Mouse (Mus musculus) retina, postnatal 7 days (tissue): ENCODE results near the gene Ttll13.

Source experiments
- DNase-seq: peaks from one replicate; pipeline ENCODE4 v3.0.0-alpha.2; 2012; ENCODE audit warnings: low read depth, low spot score

The Ttll13 gene

DNA sequence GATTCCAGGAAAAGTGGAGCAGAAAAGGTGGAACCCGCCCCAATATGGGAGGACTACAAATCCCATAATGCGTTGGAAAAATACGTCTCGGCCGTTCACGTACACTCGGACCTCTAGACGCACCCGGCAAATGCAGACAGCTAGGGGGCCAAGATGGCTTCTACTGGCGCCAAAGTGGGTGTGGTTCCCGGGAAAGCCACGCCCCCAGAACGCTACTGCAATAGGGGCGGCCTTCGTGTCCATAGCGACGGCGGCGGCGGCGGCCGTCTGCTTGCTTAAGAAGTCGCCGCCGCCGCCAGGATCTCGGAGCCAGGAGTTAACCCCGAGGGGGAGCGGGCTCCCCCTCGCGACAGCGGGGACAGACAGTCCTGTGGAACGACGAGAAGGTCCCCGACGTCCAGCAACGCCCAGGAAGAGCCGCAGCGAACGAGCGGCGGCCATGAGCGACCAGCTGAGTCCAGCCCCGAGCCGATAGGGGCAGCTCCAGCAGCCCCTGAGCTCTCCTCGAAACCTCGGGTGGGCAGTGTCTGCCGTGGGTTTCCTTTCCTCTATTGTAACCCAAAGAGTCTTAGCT lies at the start of gene Ttll13:
Gene Ttll13, plus strand, starts transcription at position 229 of the 574 bp plus-strand sequence.
- DNase-seq = peak; percentile 97

DNA sequence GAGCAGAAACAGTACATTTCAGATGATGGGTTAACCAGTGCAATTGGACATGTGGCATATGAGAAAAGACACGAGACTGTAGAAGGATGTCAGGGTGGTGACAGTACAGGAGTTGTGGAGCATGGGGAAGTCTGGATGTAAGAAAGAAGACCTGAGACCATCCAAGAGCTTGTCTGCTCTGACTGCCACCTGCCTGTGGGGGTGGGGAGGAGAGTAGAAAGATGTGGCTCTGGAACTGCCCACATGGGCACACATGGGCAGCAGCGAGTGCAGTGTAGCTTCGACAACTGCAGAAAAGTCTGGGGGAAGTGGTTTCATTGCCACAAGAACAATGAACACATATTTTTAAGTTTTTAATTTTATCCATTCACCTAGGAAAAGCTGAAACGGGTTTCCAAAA lies 48.8 kb upstream of the Ttll13 start:
- DNase-seq = no peak

DNA sequence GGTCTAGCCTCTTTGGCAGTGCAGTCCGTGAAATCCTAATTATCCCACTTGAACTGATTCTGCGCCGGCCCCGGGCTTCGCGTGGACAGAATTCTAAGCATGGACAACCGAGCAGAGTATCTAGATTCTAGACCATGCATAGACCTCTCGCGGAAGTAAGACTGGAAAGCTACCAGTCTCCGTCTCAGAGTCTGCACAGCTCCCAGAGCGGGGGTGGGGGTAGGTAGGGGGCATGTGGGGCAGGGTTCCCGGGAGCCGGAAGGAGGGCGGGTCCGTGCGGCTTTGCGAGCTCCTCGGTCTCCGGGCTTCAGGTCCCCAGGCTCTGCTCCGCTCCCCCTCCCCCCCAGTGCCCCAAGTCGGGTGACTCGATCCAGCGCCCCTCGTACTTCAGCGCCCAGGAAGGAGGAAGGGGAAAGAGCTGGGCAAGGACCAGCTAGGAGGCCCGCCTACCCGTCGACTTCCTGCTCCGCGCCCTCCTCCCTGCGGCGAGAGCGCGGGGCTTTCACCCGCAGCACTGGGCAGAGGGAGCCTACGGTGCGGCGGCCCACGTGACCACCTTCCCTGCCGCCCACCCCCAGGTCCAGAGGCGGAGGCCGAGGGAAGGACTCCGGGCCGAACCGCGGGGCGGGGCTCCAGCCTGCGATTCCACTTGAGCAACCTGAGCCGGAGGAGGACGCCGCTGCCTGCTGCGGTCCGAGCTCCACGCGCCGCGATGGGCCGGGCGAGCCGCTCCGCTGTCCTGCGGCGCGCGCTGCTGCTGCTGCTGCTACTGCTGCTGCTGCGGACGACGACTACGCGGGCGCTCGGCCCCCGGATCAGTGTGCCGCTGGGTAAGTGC lies 48.0 kb upstream of the Ttll13 start:
- DNase-seq = peak; percentile 65

DNA sequence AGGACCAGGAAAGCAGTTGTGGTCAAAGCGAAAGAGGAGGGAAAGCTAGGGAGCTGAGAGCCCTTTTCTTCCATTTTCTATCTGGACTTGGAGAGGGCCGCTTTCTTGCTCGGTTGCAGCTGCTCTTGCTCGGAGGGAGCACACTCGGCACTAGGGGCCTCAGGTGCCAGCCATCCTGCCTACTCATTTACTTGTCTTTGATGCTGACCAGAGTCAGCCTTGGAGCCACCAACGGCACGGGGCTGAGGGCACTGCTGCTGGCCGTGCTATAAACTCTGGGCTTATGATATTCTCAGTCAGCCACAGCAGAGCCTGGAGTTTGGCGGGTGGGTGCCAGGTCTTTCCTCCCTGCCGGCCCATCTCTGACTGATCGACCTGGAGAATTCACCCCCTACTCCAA lies 47.3 kb upstream of the Ttll13 start:
- no peak for DNase-seq

DNA sequence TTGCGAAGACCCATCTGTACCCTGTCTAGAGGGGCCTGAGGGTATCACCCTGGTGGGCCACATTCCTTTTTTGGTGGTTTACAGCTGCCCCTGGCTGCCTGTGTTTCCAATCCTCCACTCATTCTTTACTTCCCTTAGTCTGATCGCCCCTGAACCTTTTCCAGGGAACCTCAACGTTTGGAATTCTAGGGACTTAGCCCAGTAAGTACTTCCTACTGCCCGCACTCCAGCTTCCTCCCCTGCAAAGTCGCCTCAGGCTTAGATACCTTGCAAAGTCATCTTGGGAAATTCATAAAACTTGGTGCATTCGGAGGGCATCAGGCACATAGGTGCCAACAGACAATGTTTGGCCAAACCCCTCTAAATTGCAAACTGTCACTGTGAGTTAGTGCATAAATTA lies 46.9 kb upstream of the Ttll13 start:
- DNase-seq = no peak

DNA sequence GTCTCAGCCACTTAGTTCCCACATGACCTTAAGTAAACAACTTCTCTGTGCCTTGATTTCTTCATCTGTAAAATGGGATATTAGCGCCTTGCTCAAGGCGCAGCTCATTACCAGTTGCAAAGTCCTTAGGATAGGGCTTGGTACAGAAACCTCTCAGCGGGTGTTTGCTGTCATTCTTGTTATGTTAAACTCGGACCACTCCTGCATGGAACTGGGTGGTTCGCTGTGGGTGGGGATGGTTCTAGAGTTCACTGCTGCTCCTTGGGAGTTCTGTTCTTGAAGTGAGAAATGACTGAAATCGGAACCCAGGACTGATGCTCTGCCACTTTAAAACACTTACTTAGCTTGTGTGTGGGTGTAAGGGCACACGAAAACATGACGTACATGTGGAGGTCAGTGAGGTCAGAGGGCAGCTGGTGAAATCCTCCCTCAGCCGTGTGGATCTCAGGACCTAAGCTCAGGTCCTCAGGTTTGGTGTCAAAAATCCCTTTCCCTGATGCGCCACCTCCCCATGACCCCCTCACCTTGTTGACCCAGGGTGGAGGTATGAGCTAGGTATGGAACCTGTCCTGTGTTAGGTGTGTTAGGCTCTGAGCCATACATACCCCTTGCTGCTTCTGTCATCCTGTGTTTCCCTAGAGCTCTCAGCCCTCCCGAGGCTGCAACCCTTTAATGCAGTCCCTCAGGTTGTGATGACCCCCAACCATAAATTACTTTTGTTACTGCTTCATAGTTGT lies 46.2 kb upstream of the Ttll13 start:
- DNase-seq = no peak

DNA sequence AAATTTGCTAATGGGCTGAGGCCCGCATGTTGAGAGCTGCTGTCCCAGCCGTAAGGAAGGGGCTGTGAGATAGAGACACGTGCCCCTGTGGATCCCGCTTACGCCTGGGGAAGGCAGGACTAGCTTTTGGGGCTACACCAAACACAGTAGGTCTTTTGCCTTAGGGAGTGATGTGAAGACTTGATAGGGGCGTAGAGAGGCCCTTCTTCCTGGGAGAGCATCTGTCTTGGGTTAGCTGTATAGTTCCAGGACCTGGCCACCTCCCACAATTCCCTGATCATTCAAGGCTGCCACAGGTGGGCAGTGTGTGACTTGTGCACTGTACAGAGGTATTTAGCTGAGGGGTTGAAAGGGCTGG lies 45.6 kb upstream of the Ttll13 start:
- no peak for DNase-seq

DNA sequence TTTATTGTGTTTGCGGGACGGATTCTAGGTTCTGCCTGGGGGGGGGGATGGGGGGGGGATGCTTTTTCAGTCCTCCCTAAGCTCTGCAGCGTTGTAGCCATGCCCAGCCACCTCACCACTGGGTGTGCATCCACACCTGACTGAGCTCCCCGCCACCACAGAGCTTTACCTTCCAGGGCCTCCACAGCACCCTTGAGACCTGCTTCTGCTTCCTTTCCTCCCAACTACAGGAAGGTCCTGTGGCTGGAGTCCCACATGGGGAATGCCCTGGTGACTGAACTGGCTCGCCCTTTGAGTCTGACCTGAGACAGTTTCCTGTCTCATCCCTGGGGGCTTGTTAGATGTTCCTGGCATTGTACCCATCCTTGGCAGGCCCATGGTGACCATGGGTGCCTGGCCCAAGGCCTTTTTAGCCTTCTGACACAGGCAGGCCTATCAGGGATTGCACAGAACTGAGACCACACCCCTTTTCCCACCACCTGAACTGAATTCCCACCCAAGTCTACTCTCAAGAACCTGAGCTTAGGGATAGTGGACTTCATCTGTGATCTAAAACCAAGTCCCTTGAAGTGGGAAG lies 45.1 kb upstream of the Ttll13 start:
- DNase-seq = no peak

DNA sequence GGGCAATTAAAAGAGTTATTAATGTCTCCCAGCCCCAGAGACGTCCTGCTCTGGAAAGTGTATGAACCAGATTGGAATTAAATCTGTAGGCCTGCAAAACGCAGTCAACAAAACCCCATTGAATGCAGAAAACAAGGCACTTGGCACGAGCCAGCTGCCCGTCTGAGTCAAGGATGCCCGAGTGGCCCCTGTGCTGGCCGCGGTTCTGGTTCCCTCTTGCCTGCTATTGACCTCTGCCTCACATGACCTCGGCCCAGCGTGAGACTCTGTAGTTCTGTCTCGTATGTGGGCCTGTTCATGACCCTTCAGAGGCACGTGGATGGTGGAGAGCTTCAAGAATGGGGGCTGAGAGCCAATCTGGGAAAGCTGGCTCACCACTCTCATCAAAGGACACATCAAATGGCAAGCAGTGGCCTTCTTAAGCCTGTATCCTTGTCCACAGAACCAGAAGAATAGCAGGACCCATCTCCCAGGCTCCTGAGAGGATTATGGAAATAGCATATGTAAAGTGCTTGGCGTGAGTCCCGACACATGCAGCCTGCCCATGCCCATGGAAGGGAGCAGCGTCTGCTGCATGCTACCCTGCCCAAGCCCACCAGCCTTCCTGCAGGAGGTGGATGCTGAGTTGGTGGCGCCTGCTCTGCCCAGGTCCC lies 44.2 kb upstream of the Ttll13 start:
- DNase-seq = no peak

DNA sequence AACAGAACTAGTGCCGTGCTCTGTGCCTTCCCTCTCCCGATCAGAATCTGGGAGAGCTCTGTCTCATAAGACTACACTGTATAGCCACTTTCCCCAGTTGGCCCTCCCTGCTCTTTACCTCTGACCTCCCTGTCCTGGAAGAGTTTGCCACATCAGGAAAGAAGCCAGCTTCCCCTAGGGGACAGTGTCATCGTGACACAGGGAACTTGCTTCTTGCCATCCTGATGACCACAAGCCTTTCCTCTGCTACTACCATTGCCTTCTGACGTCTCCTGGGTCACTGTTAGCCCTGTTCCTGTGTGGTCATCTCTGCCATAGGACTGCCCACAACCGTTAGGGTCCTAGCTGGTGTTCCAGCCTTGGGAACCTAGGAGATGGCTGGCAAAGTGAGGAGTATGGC lies 43.2 kb upstream of the Ttll13 start:
- no peak for DNase-seq

DNA sequence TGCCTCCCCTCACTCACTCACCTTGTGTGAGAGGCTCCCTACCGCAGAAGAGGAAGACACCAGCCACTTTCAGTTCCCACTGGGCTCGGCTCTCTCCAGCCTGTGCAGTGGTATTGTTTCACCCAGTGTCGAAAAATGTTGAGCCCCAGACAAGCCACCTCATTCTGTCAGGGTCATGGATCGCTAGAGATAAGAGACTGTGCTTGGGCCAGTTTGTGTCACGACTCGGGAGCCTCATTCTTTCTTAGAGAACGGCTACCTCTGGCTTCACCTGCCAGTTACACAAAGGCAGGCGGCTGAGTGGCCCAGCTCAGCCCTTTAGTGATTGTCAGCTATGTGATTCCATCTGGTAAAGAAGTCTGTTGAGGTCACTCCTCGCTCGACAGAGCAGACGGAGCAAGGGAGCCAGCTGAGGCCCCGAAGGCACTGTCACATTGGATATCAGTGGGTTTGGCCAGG lies 42.5 kb upstream of the Ttll13 start:
- DNase-seq = no peak

DNA sequence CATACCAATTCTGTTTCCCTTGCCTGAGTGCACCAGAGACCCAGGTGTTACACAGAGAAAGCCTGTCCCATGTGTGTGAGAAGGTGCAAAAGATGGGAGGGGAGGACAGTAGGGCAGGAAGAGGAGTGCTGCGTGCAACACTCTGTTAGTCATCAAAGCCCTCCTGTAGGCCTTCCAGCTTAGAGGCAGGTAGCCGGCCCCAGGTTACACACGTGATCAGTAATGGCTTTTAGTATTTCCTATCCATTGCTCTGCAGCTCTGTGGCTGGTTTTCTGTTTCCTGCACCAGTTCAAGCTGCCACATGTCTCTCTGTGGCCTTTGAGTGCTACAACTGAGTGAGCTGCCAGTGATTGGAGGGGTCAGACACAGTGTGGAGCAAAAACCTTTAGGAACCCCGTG lies 41.8 kb upstream of the Ttll13 start:
- no peak for DNase-seq

DNA sequence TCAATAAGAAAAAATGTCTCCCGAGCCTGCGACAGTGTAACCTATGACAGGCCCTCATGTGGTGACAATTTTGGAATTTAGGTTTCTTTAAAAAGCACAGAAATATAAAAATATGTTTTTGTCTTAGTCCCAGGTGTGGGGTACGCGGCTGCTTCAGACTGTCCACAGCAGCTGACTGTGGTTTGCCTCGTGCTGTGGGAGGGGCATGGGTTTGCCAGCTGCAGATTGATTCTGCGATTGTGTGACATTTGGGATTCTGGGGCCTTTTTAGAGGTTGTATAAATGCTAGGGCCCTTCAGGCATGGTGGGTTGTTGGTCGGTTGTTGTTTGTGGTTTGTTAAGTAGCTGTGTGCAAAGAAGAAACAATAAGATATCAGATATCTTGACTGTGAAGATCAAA lies 41.2 kb upstream of the Ttll13 start:
- no peak for DNase-seq

DNA sequence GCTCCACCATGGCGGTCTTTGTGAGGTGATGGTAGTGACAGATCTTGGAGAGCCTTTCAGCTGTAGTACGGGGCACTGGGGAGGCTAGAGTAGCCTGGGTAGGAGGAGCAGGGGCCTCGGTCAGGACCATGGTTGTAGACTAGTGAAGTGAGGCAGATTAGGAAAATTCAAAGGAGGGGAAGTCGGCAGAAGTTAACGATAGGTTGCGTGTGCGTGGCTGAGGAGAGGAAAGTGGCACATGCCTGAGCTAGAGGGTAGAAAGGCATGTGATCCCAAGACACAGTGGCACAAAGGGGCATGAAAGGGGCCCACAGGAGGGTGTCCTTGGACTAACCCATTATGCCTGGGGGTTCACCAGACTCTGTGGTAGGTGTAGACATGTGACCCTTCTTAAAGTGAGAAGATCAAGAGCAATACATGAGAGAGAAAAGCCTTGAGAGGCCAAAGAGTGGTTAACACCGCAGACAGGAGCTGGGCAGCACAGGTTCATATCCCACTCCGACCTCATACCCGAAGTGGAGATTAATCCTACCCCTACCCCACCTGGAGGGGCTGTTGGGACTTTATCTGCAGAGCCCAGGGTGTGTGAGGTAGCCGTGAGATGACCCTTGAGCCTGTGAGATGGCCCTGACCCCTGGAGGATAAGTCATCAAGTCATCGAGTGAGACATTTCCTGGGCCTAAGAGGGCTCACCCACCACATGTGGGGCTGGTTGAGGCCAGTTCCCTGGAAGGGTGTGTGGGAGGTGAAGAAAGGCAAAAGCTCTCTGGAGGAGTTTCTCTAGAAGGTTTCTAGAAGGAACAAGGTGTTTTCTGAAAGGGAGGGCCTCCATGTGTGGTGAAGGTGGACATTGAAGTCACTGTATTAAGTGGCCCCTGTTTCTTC lies 40.2 kb upstream of the Ttll13 start:
- DNase-seq = no peak

DNA sequence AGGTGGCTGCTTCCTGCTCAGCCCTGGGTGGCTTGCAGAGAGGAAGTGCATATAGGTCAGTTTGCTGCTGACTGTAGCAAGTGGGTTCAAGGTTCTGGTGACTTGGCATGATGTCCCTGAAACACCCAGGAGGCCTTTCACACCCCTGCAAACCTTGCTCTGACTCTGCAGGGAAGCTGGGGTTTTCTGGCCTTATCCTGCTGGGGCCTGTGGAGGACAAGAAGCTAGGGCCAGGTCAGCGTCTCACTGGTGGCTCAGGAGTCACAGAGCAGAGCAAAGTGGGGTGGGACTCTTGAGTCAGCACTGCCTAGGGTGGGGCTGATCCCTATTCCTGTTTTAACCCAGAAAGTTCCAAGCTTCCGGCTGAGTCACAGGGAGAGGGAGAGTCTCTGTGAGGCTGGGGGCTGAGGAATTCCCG lies 38.9 kb upstream of the Ttll13 start:
- no peak for DNase-seq

DNA sequence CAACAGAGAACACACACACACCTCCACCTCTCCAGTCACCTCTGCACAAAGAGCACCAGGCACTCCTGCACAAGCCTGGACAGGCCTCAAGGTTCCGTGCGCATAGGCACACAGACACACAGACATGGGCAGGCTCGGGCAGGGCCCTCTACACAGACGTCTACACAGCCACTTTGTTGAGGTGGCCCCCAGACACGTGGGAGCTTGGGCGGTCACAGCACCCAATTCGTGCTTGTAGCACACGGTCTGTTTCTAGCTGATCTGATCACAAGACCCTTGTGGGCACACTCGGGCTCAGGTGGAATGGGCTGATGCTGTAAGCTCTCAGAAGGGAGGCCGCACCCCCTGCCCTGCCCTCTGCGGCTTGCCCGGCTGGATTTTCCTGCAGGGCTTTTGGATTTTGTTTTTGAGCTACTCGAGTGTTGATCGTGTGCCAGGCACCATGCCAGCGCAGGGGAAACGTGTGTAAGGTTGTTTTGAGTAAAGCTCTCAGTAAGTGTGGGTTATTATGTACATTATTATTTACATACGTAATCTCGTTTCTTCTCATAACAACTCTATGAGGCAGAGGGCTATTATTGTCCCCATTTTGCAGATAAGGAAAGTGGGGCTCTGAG lies 38.0 kb upstream of the Ttll13 start:
- no peak for DNase-seq

DNA sequence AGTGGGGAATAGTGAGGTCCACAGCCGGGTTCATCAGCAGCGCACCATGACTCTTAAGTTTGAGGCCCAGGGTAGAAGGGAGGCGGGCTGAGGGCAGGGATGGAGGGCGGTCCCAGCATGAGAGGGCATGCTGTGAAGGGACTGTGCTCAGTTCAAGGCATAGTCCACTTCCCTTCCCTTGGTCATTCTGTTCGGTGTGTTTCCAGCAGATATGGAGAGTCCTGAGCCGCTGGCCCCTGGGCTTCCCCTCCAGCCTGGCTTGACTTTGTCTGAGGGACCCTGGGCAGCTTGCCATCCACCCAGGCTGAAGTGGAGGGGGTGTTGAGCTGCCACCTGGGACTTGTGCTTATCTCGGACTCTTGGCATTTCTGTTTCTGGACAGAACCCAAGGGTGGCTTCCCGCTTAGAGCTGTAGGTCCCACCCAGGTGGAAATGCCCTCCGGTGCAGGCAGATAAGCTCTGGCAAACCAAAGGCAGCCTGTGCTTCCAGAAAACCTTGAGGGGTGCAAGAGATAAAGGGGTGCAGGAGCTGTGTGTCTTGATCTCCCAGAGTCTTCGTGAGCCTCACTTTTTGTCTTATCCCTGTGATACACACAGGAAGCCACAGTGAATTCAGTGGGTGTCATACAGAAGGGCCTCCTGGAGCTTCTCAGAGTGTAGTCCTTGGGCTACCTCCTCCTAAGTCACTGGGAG lies 37.3 kb upstream of the Ttll13 start:
- no peak for DNase-seq

DNA sequence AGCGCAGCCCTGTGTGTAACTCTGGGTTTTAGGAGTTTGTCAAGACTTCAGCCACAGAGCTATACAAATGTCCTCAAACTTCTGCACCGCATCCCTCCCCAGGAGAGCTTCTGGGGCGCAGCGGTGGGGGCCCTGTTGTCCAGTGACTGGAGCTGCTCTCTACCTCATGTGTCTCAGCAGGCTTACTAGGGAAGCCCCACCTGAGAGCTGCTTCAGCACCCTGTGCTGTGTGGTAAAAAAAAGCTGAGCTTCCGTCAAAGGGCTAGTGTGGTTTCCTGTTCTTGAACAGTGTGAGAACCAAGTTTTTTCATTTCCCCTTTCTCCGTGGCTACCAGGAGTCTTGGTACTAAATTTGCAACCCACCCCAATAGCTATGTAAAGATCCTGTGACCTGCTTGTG lies 36.5 kb upstream of the Ttll13 start:
- DNase-seq = no peak

DNA sequence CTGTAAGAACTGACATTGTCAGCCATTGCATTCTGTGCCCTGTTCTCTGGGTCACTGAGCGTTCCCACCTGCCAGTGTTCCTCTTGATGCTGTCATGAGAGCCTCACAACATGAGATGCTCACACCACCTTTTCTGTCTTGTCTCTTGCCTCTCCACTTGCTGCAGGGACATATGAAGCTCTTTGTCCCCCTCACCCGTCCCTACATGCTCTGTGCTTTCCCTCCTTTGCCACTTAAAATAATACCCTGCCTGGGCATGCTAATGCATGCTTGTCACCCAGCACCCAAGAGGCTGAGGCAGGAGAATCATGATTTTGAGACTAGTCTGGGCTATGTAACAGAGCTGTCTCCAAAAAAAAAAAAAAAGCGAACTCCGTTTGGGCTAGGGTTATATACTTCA lies 35.2 kb upstream of the Ttll13 start:
- no peak for DNase-seq

DNA sequence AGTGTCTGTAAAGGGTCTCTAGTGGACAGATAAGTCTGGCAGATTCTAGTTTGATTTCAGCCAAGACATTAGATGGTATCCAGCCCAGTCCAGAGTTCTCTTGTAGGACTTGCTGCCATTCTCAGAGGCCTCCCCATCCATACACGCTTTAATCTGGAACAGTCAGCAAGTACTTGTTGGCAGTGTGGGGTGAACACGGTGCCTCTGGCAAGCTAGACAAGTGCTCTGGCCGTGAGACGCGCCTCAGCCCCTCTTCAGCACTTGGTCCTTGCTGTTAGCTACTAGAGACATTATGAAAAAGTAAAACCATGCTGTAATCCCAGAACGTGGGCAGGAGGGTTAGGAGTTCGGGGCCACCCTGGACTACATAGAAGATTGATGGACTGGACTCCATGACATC lies 32.6 kb upstream of the Ttll13 start:
- no peak for DNase-seq
